Mouse (Mus musculus) brain, embryonic 18.5 days (tissue): ENCODE measurements around the gene Bmper.

ENCODE experiments used
- DNase-seq: peaks from one replicate; pipeline ENCODE4 v3.0.0-alpha.2; 2012; ENCODE audit warnings: low read depth, low spot score

Bmper gene

GRCm38 (mm10) chr9:23235368-23236002 is 12.6 kb downstream of the Bmper start:
- no peak for DNase-seq

GRCm38 (mm10) chr9:23236635-23237279 is 13.9 kb downstream of the Bmper start:
- no peak for DNase-seq

- DNase-seq = no peak
These were observed 16.1 kb downstream of the Bmper start for GRCm38 (mm10) chr9:23239011-23239410.

GRCm38 (mm10) chr9:23242911-23243310 is 20.0 kb downstream of the Bmper start:
- no peak for DNase-seq

- no peak for DNase-seq
These were observed 21.0 kb downstream of the Bmper start for GRCm38 (mm10) chr9:23243869-23244268.

- no peak for DNase-seq
These were observed 23.5 kb downstream of the Bmper start for GRCm38 (mm10) chr9:23246389-23246788.

- DNase-seq = peak; percentile 52
These were observed 27.1 kb downstream of the Bmper start for GRCm38 (mm10) chr9:23250026-23250425.

GRCm38 (mm10) chr9:23251001-23251400 is 28.1 kb downstream of the Bmper start:
- DNase-seq = no peak

- no peak for DNase-seq
These were observed 30.7 kb downstream of the Bmper start for GRCm38 (mm10) chr9:23253624-23254023.

- DNase-seq = no peak
These were observed 31.6 kb downstream of the Bmper start for GRCm38 (mm10) chr9:23254237-23255214.

- DNase-seq = no peak
These were observed 33.0 kb downstream of the Bmper start for GRCm38 (mm10) chr9:23255841-23256240.

- DNase-seq = no peak
These were observed 33.7 kb downstream of the Bmper start for GRCm38 (mm10) chr9:23256576-23256975.

- no peak for DNase-seq
These were observed 39.0 kb downstream of the Bmper start for GRCm38 (mm10) chr9:23261834-23262233.

- DNase-seq = no peak
These were observed 40.0 kb downstream of the Bmper start for GRCm38 (mm10) chr9:23262851-23263250.

GRCm38 (mm10) chr9:23264471-23264870 is 41.6 kb downstream of the Bmper start:
- no peak for DNase-seq

GRCm38 (mm10) chr9:23268609-23269008 is 45.7 kb downstream of the Bmper start:
- DNase-seq = no peak

GRCm38 (mm10) chr9:23269087-23269486 is 46.2 kb downstream of the Bmper start:
- DNase-seq = no peak

GRCm38 (mm10) chr9:23276244-23276643 is 53.4 kb downstream of the Bmper start:
- no peak for DNase-seq

GRCm38 (mm10) chr9:23284940-23285460 is 62.1 kb downstream of the Bmper start:
- DNase-seq = no peak

GRCm38 (mm10) chr9:23293574-23293973 is 70.7 kb downstream of the Bmper start:
- no peak for DNase-seq

GRCm38 (mm10) chr9:23295569-23295968 is 72.7 kb downstream of the Bmper start:
- no peak for DNase-seq
